Mouse (Mus musculus) embryonic fibroblast, embryonic 13.5 days (primary cell): ENCODE data around the gene Aprt. TPM values are rescaled to one million over a fixed set of nuclear protein-coding genes. Genes with fewer than 3 reads are reported as not detected.

Experiments
- H3K27ac ChIP-seq: 2 replicates; pipeline ENCODE4 v1.5.1; 2012; ENCODE audit warnings: low read length, control low read depth, inconsistent platforms; ENCODE audit not compliant: insufficient read depth
- H3K4me1 ChIP-seq: 2 replicates; pipeline ENCODE4 v1.6.1; 2011; ENCODE audit warnings: low read length; ENCODE audit not compliant: control insufficient read depth, insufficient read depth
- H3K4me3 ChIP-seq: 2 replicates; pipeline ENCODE4 v1.5.1; 2011; ENCODE audit warnings: mild to moderate bottlenecking, control low read depth, low read length; ENCODE audit not compliant: insufficient read depth
- CTCF ChIP-seq: IDR thresholded peaks from 2 replicates; pipeline ENCODE4 v1.5.1; 2011; ENCODE audit warnings: mild to moderate bottlenecking, control low read depth, low read length, moderate library complexity, borderline replicate concordance; ENCODE audit not compliant: insufficient read depth
- POLR2A ChIP-seq: IDR thresholded peaks from 2 replicates; pipeline ENCODE4 v1.6.1; 2011; ENCODE audit warnings: low read depth, mild to moderate bottlenecking, control low read depth, low read length, moderate library complexity
- polyA plus RNA-seq: library from polyadenylated mRNA; stranded (reverse); fragments of >200 nt; gene quantifications from 2 replicates; pipeline ENCODE4 v1.2.4, GENCODE M21; 2011; ENCODE audit warnings: low read depth; ENCODE audit not compliant: missing spikeins, insufficient read length

Aprt gene
- polyA plus RNA-seq, 1 experiment = 140 TPM

DNA sequence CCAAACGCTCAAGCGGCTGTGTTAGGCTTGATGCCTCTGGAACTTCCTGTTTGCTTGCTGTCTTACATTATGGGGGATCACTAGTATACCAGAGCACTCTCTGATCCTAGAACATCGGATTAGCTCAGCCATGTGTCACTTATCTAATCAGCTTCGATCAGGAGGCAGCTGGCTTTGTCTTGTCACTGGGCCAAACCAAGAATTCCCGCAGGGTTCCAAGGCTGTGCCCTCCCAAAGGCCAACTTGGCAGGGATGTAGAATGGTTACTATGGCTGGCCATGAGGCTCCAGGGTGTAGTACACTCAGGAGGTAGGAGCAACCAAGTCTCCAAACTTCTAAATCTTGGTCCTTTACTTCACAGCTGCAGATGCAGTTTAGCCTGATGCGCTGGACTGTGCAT, 9.9 kb downstream of the Aprt start:
- peak overlapping the region; percentile 97 for H3K27ac ChIP-seq
- TF ChIP-seq CTCF = no peak
- TF ChIP-seq POLR2A = no peak
- H3K4me3 ChIP-seq = peak overlapping the region; percentile 42
- H3K4me1 ChIP-seq = peaks cover 6% of the 10 kb centered on the region; the same call in 1 of the 2 replicates

DNA sequence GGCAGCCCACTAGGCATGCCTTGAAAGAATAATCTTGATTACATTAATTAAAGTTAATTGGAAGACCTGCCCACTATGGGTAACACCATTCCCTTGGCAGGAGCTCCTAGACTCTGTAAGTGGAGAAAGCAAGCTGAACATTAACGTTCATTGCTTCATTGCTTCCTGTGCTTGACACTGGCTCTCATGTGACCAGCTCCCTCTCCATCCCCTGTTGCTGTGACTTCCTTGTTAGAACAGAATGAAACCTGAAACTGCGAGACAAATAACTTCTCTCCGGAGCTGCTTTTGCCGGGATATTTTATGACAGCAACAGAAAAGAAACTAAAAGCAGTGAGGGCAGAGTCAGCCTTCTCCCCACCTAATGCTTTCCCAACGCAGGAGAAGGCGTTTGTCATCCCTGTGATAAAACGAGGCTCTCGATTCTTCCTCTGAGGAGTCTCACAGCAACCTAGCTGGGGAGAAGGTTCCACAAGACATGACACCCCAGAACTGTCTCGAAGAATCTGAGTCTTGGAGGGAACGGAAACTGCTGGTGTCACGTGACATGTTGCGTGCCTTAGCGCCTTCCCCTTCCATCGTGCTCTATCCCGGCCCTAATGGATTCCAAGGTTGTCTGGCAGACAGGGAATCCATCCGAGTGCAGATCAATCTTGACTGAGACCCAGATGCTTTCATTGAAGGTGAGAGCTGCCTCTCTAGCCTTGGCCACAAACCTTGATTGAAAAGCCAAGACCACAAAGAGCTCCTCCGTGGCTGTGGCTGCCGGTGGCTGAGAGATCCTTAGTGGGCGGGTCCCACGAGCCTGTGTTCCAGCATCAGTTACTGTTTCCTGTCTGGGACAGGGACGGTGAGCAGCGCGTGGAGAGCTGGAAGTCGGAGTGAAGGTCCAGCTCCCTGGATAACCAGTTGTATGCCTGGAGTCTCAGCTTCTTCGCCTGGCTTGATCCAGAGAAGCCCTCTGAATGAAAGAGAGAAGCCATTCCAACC, 12.1 kb downstream of the Aprt start:
- Histone ChIP-seq H3K4me3 (no peak overlapping the region), H3K4me1 (peaks cover 6% of the 10 kb centered on the region; the same call in 1 of the 2 replicates), H3K27ac (no peak overlapping the region)
- TF ChIP-seq CTCF (no peak), POLR2A (no peak)

DNA sequence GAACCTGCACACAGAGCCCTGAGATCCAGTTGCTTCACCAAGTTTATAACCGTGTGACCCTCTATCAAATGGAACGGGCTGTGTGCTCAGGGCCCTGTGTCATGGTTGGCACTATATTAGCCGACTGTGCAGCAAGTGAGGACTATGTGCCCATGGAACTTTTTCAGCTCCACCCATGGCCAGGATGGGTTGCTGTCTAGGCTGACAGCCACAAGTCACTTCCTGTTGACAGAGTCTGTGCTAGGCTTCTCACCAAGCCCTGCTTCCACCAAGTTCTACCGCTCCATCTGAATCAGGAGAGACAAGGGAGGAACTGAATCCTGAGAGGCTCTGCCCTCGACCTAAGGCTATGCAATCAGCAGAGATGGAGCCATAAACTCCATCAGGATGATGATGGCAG, 15.5 kb downstream of the Aprt start:
- Histone ChIP-seq H3K27ac (no peak overlapping the region), H3K4me1 (peaks cover 12% of the 10 kb centered on the region), H3K4me3 (no peak overlapping the region)
- TF ChIP-seq CTCF (no peak), POLR2A (no peak)

GRCm38 (mm10) chr8:122558671-122559349, 17.9 kb downstream of the Aprt start:
- TF ChIP-seq CTCF = peak; percentile 4; the same call in 1 of the 2 replicates
- TF ChIP-seq POLR2A = no peak
- H3K27ac ChIP-seq = peak overlapping the region; percentile 57
- H3K4me3 ChIP-seq = no peak overlapping the region
- H3K4me1 ChIP-seq = peaks cover 19% of the 10 kb centered on the region

DNA sequence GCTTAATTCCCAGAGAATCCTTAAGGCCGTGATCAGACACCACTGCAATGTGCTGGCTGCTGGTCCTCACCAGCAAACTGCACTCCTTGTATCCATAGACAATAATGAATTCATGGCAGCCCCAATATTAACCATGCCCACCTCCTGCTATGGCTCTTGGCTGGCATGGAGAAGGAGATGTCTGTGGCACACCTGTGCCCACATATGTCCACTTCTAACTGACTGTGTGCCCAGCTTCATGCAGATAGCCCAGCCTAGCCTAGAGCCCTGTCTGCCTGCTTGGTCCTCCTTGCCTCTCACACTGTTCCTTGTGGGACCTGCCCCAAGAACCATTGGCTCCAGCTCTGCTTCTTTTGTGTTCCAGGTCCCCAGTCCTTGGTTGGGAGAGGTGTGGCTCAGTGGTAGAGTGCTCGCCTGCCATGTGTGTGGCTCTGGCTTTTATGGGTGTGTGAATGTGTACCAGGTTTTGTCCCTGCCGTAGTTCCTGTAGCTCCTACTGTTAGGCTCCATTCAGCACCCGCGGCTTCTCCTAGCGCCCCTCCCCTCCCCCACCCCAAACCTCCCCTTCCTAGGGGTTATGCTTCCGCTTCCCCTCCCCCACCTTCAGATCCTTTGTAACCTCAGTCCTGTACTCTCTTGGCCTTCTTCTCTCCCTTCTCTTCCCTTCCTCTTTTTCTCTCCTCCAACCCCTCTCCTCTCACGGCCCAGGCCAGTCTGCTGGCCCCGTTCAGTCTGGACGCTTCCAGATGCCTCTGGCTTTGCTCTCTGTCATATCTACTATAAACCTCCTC, 19.3 kb downstream of the Aprt start:
- Histone ChIP-seq H3K27ac (peak overlapping the region; percentile 96), H3K4me3 (no peak overlapping the region), H3K4me1 (peaks cover 19% of the 10 kb centered on the region)
- no peak for TF ChIP-seq CTCF
- TF ChIP-seq POLR2A = no peak

- no peak overlapping the region for H3K4me3 ChIP-seq
- H3K27ac ChIP-seq = peak overlapping the region; percentile 96
- no peak for TF ChIP-seq CTCF
- peak; percentile 57; the same call in 1 of the 2 replicates for TF ChIP-seq POLR2A
- peaks cover 19% of the 10 kb centered on the region for H3K4me1 ChIP-seq
Measured at GRCm38 (mm10) chr8:122556030-122557009, 20.4 kb downstream of the Aprt start.

DNA sequence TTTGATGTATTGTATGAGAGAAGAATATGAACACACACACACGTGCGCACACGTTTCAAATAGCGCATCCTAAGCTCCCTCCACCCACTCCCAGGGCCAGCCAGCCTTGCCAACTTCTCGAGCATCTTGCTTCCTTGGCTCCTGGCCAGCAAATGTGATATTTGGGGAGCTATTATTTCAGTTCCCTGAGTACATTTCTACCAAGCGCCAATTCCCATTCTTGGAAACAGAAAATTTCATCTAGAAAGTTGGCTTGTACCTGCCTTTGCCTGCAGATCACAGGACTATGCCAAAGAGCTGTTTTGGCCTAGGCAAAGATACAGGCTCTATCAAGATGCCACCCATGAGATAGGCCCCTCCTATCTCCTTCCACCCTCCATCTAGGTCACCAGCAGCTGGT, 21.9 kb downstream of the Aprt start:
- H3K27ac ChIP-seq = peak overlapping the region; percentile 96
- TF ChIP-seq CTCF (no peak), POLR2A (no peak)
- no peak overlapping the region for H3K4me3 ChIP-seq
- H3K4me1 ChIP-seq = peaks cover 19% of the 10 kb centered on the region

GRCm38 (mm10) chr8:122551265-122552051, 25.3 kb downstream of the Aprt start, which contains the start of gene Piezo1:
TSS of gene Piezo1 (minus strand) at chr8:122551329.
- TF ChIP-seq POLR2A (peak; percentile 94), CTCF (peak; percentile 99)
- H3K27ac ChIP-seq = peak within 1 kb of the TSS; percentile 85
- H3K4me1 ChIP-seq = peaks cover 16% of the 10 kb centered on the region
- peak within 1 kb of the TSS; percentile 93 for H3K4me3 ChIP-seq
